Mouse (Mus musculus) brown adipose tissue, adult 24 weeks (tissue): ENCODE results near the gene Tnik. TPM values are rescaled to one million over a fixed set of nuclear protein-coding genes. Genes with fewer than 3 reads are reported as not detected.

ENCODE experiments used
- H3K27ac ChIP-seq: fragments of 200-500 bp; replicated peaks from 2 replicates; pipeline ENCODE4 v1.5.1; 2012; ENCODE audit warnings: low read depth, mild to moderate bottlenecking, low read length
- H3K4me1 ChIP-seq: fragments of 200-500 bp; 2 replicates; pipeline ENCODE4 v1.6.1; 2012; ENCODE audit warnings: low read length, mixed read lengths; ENCODE audit not compliant: control insufficient read depth, insufficient read depth, insufficient read length
- H3K4me3 ChIP-seq: fragments of 200-500 bp; 2 replicates; pipeline ENCODE4 v1.5.1; 2012; ENCODE audit warnings: low read depth, mild to moderate bottlenecking, low read length, moderate library complexity; ENCODE audit not compliant: insufficient read depth
- polyA plus RNA-seq: library from polyadenylated mRNA; stranded (reverse); fragments of >200 nt; gene quantifications from 2 replicates; pipeline ENCODE4 v1.2.4, GENCODE M21; 2012; ENCODE audit not compliant: missing spikeins, insufficient read depth, insufficient read length

Gene Tnik
- 0.54 and 1.4 TPM in 2 replicates for polyA plus RNA-seq

DNA sequence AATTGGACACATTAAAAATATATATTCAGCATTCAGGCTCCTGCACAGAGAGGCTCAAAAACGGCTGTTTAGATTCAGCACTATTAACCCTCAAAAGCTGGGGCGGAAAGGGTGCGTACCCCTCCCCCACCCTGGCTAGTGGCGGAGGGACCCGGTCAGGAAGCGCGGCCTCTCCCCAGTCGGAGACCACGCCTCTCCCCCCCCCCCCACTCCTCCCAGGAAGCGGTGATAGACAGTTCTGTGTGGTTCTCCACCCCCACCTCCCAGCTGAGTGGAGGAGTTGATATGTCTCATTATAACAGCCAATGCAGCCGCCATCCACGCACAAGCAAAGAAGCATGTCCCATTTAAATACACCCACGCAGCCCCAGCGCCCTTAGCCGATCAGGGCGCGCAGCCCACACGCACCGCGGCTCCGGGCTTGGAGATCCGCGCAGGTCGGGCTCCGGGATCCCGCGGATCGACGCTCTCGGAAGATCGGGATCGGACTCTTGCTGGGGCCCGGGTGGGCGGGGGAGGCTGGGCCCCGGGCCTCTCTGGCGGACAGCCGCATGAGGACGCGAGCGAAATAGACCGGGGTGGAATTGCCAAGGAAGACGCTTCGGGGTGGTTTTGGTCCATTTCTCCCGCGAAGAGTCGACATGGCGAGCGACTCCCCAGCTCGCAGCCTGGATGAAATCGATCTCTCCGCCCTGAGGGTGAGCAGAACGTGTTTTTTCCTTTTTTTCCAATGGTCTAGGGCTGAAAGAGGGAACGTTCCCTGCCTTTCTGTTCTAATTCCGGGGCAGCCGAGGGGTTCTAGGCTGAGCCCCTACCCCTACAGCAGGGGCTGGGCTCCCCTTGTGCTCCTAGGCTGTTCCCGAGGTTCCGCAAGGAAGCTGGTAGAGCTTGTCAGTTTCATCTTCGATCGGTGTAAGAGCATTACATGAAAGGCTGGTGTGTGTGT, at the start of gene Tnik:
Gene Tnik, plus strand, starts transcription at position 213 of the 946 bp plus-strand sequence.
- Histone ChIP-seq H3K27ac (no peak within 1 kb of the TSS), H3K4me1 (no peaks in the 10 kb centered on the region), H3K4me3 (peak within 1 kb of the TSS; percentile 73)

DNA sequence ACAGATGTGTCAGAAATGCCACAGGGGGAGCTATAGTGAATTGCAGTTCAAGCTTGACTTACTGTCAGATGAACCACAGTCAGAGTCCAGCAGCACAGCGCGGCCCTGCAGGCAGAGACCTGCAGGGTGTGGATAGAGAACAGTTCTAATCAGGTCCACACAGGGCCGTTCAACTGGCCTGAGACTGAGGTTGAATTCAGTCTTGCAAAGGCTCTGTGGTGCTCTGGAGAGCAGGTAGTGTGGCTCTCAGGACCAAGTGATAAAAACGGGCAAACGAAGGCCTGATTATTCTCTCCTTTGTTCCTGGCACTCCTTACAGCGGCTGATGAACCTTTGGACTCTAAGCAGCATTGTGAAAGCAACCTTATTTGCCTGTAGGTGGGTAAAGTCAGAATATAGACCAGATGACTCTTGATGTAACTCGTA, 48.1 kb upstream of the Tnik start:
- no peaks in the 10 kb centered on the region for H3K4me1 ChIP-seq
- H3K4me3 ChIP-seq, result no peak overlapping the region
- H3K27ac ChIP-seq, result no peak overlapping the region

DNA sequence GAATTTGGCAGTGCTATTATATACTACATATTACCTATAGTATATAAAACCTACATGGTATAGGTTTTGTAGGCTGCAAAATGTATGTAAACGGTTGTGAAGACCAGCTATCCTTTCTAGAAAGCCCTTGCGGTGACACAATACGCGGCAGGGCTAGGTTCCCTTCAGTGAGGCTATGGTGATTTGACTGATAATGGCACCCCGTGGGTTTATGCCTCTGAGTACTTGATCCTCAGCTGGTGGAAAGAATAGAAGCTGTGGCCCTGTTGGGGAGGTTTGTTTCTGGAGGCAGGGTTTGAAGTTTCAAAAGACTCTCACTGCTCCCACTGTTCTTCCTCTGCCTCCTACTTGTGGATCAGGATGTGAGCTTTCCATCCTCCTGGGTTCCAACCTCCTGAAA, 46.0 kb upstream of the Tnik start:
- H3K4me3 ChIP-seq, result no peak overlapping the region
- H3K4me1 ChIP-seq, result no peaks in the 10 kb centered on the region
- no peak overlapping the region for H3K27ac ChIP-seq

DNA sequence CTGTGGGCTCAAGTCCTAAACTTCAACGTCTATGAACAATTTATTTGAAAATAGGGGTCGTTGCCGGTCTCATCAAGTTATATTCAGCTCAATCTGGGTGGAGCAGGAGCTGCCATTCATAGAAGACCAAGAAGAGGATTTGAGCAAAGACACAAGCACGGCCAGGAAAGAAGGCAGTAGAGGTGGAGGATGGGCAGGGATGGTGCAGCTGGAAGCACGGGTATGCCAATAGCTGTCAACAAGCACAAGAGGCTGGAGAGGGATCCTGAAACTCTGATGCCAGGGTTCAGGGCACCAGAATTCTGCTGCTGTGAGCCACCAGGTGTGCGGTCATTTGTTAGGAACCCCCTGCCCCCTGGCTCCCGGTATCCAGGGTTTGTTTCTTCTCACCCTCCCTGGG, 43.5 kb upstream of the Tnik start:
- H3K27ac ChIP-seq, result no peak overlapping the region
- H3K4me3 ChIP-seq, result no peak overlapping the region
- H3K4me1 ChIP-seq, result no peaks in the 10 kb centered on the region

DNA sequence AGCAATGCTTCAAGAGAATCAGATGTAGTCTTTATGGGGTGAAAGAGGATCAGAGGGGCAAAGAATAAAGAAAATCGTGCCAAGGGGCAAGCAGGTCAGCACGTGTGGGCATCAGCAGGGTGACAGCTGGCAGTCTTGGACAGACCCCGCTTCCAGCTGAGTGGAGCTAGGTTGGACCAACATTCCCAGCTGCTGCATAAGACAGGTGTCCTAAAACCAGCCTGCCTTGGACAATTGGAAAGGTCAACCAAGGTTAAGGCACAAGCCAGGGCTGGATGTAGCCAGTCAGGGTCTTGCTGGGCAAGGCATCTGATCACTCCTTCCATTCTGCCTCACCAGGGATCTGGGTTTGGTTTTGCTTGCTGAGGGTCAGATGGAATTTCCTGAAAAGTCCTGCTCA, 43.0 kb upstream of the Tnik start:
- H3K4me1 ChIP-seq, result no peaks in the 10 kb centered on the region
- H3K27ac ChIP-seq, result no peak overlapping the region
- H3K4me3 ChIP-seq, result no peak overlapping the region

DNA sequence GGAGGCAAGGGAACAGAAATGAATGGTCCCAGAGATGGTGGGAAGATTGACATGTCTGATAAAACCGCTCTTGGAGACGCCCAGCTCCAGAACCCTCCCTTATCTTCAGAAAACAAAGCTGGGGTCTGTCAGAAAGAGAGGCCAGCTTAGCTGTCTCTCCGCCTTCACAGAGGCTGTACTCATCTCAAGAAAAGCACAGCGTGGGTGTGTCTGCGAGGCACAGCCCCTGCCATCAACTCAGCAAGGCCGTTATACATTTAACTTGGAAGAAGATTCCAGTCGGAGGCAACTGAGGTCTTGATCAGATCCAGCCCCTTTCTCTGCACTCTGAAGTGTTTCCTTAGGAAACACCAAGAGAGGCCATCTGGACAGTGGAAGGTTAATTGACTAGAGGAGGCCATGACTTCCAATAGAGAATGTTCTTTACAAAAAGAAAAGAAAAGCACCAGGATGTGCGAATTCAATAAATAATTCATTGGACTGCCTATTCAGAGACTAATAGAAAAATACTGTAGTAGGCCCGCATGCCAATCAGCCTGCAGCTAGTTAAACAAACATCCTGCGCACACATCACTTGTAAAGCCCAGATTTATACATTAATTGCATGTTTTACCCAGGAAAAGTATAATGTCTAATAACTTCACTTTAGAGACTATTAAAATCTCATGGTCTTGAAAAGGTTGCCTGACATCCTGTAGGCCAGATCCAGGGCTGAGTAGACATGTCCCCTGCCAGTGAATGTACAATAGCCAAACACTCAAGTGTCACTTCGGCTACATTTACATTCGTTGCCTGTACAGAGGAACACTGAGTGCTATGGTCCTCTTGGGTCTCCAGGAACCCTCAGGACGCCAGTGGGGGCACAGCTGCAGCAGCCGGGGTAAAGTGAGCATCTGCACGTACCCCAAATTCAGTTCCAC, 38.3 kb upstream of the Tnik start:
- no peaks in the 10 kb centered on the region for H3K4me1 ChIP-seq
- H3K4me3 ChIP-seq, result no peak overlapping the region
- H3K27ac ChIP-seq, result no peak overlapping the region

DNA sequence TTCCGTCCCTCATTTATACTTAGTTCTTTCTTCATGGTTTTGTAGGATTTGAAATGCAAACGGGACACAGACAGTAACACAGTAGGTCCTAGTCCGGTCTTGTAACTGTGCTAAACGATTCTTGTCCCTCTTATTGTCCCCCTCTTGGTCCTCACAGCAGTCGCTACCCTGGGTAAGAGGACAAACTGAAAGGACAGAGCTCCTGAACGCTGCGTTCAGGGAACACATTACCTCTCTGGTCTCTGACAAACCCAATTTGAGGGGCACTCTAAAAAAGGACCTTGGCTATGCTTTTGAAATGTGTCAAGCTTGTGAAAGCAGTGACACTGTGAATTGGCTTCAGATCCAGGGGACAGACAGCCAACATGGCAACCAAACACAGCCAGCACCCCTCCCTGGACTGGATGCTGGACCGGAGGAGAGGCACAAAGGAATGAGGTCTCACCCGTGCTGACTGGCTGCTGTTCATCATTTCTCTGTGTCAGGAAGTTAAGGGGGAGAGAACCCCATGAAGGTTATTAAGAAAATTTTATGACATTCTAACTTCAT, 37.6 kb upstream of the Tnik start:
- Histone ChIP-seq H3K4me1 (no peaks in the 10 kb centered on the region), H3K27ac (no peak overlapping the region), H3K4me3 (no peak overlapping the region)

DNA sequence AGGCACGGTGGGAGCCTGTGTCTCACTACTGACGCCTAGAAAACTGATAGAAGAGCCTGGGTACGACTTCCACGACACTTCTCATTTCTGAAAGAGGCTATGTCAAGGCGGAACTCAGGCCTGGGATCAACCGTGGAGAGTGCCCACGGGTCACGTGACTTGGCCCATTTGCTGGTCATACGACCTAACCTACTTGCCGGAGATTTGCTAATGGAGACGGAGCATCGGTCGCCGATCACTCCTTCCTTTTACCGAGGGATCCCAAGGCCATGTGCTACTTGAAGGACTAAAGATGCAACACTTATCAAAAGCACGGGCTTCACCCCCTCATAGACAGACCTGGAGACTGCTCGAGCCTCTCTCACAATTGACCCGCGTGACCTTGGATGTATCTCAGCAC, 36.8 kb upstream of the Tnik start:
- no peaks in the 10 kb centered on the region for H3K4me1 ChIP-seq
- H3K27ac ChIP-seq, result no peak overlapping the region
- H3K4me3 ChIP-seq, result no peak overlapping the region

DNA sequence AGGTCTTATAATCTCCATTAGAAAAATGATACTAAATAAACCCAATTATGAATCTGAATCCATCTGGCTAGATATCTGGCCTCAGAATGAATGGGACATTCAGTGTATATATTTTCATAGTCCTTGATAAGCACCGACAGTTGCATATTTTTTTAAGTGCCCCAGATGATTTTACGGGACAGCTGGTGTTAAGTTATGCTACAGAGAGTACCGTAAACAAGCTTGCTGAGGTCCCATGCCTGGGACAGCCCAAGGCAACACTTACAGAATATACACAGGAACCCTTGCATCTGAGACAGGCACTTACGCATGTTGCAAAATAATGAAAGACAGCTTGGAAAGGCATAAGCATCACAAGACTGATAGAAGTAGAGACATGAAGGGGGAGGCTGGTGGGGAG, 34.1 kb upstream of the Tnik start:
- Histone ChIP-seq H3K4me1 (no peaks in the 10 kb centered on the region), H3K27ac (no peak overlapping the region), H3K4me3 (no peak overlapping the region)

DNA sequence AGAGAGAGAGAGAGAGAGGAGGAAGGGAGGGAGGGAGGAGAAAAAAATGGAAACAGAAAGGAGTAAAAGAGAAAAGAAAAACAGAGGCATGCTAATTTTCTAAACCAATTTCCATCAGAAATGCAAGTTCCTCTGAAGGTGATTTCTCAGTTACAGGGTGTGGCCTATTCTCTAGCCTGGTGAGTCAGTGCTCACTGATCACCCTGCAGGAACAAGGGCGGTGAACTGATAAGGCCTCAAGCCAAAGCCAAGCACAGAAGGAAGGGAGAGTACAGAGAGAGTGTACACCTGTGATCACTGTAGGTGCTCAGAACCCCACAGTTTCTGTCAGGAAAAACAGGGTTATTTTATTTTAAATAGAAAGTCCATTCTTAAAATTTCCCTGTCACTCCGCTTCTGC, 33.5 kb upstream of the Tnik start:
- H3K4me1 ChIP-seq, result no peaks in the 10 kb centered on the region
- H3K4me3 ChIP-seq, result no peak overlapping the region
- H3K27ac ChIP-seq, result no peak overlapping the region

DNA sequence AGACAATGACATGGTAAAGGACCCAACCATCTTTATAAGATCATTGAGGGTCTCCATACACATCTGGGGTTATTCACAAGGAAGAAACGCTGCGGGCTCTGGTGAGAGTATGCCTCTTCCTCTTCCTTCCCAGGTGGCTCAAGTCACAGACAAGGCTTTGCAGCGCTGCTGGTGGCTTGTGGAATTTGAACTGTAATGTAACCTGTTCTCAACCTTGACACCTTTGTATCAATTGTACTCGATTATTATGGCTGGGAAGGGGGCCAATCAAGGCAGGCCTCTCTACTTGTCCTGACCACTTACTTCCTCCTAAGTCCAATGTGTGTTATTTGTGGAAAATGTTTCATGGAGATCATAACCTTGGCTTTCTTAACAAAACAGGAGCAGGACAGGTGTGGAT, 30.1 kb upstream of the Tnik start:
- Histone ChIP-seq H3K4me1 (no peaks in the 10 kb centered on the region), H3K4me3 (no peak overlapping the region), H3K27ac (no peak overlapping the region)

DNA sequence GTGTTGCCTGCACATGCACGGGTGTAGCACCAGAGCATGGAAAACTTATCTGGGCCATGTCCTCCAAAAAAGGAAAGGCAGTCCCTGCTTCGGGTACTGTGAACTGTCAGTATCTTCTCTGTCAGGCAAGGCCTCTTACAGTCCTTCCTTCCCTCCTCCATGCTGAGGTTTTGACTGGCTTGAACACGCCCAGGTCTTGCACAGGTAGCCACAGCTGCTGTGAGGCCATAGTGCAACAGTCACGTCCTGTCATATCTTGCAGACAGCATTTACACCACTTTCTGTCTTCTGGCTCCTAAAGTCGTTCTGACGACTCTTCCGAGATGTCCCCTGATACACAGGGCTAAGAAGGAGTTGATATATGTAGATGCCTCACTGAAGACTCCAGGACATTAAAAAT, 28.8 kb upstream of the Tnik start:
- Histone ChIP-seq H3K4me1 (no peaks in the 10 kb centered on the region), H3K27ac (no peak overlapping the region), H3K4me3 (no peak overlapping the region)

DNA sequence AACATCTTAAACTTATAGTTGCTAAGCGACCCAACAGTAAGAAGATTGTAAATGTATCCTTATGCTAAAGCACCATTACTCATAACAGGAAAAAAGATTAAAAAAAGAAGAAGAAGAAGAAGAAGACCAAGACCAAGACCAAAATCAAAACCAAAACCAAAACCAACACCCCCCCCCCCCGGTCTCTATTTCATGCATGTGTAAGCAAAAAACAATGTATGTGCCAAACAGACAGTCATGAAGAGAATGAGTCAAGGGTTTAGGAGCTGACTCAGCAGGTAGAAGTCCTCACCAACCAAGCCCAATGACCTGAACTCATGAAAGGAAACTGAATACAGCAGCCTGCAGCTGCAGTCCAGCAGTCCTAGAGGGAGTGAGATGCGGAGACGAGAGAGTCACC, 26.3 kb upstream of the Tnik start:
- H3K4me3 ChIP-seq, result no peak overlapping the region

DNA sequence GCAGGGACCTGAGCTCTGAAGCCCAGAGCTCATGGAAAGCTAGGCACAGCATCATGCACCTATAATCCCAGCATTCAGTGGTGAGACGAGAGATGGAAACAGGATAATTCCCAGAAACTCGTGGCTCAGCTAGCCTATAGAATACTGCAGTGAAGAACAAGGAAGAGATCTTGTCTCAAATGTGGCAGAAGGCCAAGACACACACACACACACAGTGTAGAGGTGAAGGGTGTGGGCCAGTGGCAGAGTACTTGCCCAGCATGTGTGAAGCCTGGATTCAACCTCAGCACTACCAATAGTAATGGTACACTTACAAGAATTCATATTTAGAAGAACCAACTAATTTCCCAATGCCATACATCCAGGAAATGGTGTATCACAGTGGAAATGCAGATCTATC, 24.9 kb upstream of the Tnik start:
- Histone ChIP-seq H3K4me1 (no peaks in the 10 kb centered on the region), H3K27ac (no peak overlapping the region), H3K4me3 (no peak overlapping the region)

More for the DNA sequence above, 26.3 kb upstream of the Tnik start:
- H3K27ac ChIP-seq, result no peak overlapping the region
- no peaks in the 10 kb centered on the region for H3K4me1 ChIP-seq

DNA sequence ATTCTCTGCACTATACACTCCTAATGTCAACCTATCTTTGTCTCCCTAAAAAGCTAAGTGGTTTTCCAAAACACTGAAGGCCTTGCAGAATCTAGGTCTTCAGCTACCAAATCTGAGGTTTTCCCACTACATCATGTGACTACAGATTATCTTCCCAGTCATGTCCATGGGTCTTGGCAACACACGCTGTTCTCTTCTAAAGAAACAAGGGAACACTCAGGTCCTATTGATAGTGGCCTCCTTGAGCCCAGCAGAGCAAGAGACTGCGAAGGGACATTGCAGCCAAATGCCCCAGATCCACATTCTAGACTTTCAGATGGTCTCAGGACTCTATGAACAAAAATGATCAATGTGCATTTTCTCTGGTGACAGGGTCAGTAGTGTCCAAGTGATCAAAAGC, 20.5 kb upstream of the Tnik start:
- no peaks in the 10 kb centered on the region for H3K4me1 ChIP-seq
- no peak overlapping the region for H3K4me3 ChIP-seq
- H3K27ac ChIP-seq, result no peak overlapping the region
